Mouse (Mus musculus) liver, embryonic 14.5 days (tissue): ENCODE data around the gene Mvb12a. TPM values are rescaled to one million over a fixed set of nuclear protein-coding genes. Genes with fewer than 3 reads are reported as not detected.
A peak's percentile ranks its signal among the peaks of the same experiment; 100 is the strongest.

Experiments
- ATAC-seq: fragments of 200-750 bp; cut with Nextera tagmentation; 2 replicates; pipeline ENCODE4 v1.8.0; 2017; ENCODE audit warnings: moderate number of reproducible peaks, mild to moderate bottlenecking, moderate library complexity; ENCODE audit not compliant: insufficient read depth
- DNase-seq, 3 experiments: peaks; one replicate each; pipeline ENCODE4 v3.0.0-alpha.2; 2012 to 2013; ENCODE audit warnings: low read depth in 3 of 3, low spot score in 3 of 3
- H3K27ac ChIP-seq: fragments of 300-500 bp; sonication (generic); 2 replicates; pipeline ENCODE4 v1.5.1; 2014; ENCODE audit warnings: moderate library complexity, mild to moderate bottlenecking, control low read depth, inconsistent platforms
- H3K27me3 ChIP-seq: fragments of 300-500 bp; sonication (generic); 2 replicates; pipeline ENCODE4 v1.6.1; 2014; ENCODE audit warnings: mild to moderate bottlenecking, low read length, moderate library complexity; ENCODE audit not compliant: control insufficient read depth, insufficient read depth
- H3K36me3 ChIP-seq: fragments of 300-500 bp; sonication (generic); replicated peaks from 2 replicates; pipeline ENCODE4 v1.6.1; 2014; ENCODE audit warnings: low read depth; ENCODE audit not compliant: control insufficient read depth, insufficient read depth
- H3K4me1 ChIP-seq, 2 experiments: fragments of 200-500 bp in 1 of 2; fragments of 300-500 bp in 1 of 2; sonication (generic) in 1 of 2; replicated peaks; 2 replicates each; pipeline ENCODE4 v1.6.1; 2012 to 2014; ENCODE audit warnings: antibody characterized with exemption in 1 of 2, inconsistent platforms in 1 of 2, low read length in 1 of 2; ENCODE audit not compliant: control insufficient read depth in 2 of 2, insufficient read depth in 2 of 2
- H3K4me2 ChIP-seq: fragments of 300-500 bp; sonication (generic); 2 replicates; pipeline ENCODE4 v1.6.1; 2014; ENCODE audit warnings: low read depth, mild to moderate bottlenecking, control low read depth, moderate library complexity
- H3K4me3 ChIP-seq, 2 experiments: fragments of 200-500 bp in 1 of 2; fragments of 300-500 bp in 1 of 2; sonication (generic) in 1 of 2; 2 replicates each; pipeline ENCODE4 v1.5.1; 2012 to 2014; ENCODE audit warnings: low read depth in 2 of 2, low read length in 2 of 2, mild to moderate bottlenecking in 2 of 2, control low read depth in 1 of 2, inconsistent platforms in 1 of 2, moderate library complexity in 1 of 2; ENCODE audit not compliant: insufficient read depth in 1 of 2
- H3K9ac ChIP-seq: fragments of 300-500 bp; sonication (generic); replicated peaks from 2 replicates; pipeline ENCODE4 v1.6.1; 2014; ENCODE audit warnings: mild to moderate bottlenecking, control low read depth, moderate library complexity
- H3K9me3 ChIP-seq: fragments of 300-500 bp; sonication (generic); 2 replicates; pipeline ENCODE4 v1.6.1; 2016; ENCODE audit warnings: low read length, mixed read lengths; ENCODE audit not compliant: control insufficient read depth
- CTCF ChIP-seq: IDR thresholded peaks from 2 replicates; pipeline ENCODE4 v1.5.1; 2016; ENCODE audit warnings: antibody characterized with exemption, low read depth, control low read depth
- EP300 ChIP-seq: IDR thresholded peaks from 2 replicates; pipeline ENCODE4 v1.6.1; 2016; ENCODE audit warnings: antibody characterized with exemption, low read depth
- WGBS: fragments of 180-500 bp; shearing (Covaris S2); extraction: QIAGEN DNeasy Blood & Tissue Kit; methylation state at CpG from one replicate; pipeline ENCODE4 v1.1.7; 2014; ENCODE audit not compliant: insufficient replicate concordance; 5-methylcytosine and 5-hydroxymethylcytosine counted together
- polyA plus RNA-seq, 2 experiments: library from polyadenylated mRNA; depleted of rRNA in 1 of 2; stranded (reverse) in 1 of 2; unstranded in 1 of 2; fragments of >200 nt; fragmentation: Nextera tagmentation in 1 of 2; extraction: Ambion mirVana in 1 of 2; gene quantifications; 2 replicates each; pipeline versions ENCODE4 v1.2.1 to v1.2.3; 2012 to 2014

The Mvb12a gene
- polyA plus RNA-seq, 2 experiments: 25.6 to 31.1 TPM

- Histone ChIP-seq H3K27ac (no peak overlapping the region), H3K4me3 (no peak overlapping the region), H3K36me3 (no peaks in the 10 kb centered on the region), H3K9ac (no peak overlapping the region), H3K4me2 (peak overlapping the region; percentile 65; the same call in 1 of the 2 replicates), H3K4me1 (peaks cover 8% of the 10 kb centered on the region in 2 experiments), H3K27me3 (no peaks in the 10 kb centered on the region), H3K9me3 (no peaks in the 10 kb centered on the region)
- TF ChIP-seq EP300 (no peak), CTCF (no peak)
- 63% methylated on average over 5 of the region's 5 CpGs for WGBS
- DNase-seq (no peak), ATAC-seq (no peak)
These were observed 7.1 kb upstream of the Mvb12a start for GRCm38 (mm10) chr8:71535663-71536062.

GRCm38 (mm10) chr8:71537028-71537867 is 5.5 kb upstream of the Mvb12a start, which contains the start of gene Bst2:
TSS of gene Bst2 (minus strand) at chr8:71537456.
- peak; percentile 88 for ATAC-seq
- H3K4me3 ChIP-seq: peak within 1 kb of the TSS; percentile 69 to 79
- H3K36me3 ChIP-seq: no peaks in the 10 kb centered on the region
- peak within 1 kb of the TSS; percentile 55 for H3K27ac ChIP-seq
- WGBS: 2% methylated on average over 37 of the region's 37 CpGs
- peaks cover 8% of the 10 kb centered on the region in 2 experiments for H3K4me1 ChIP-seq
- peak within 1 kb of the TSS; percentile 65 for H3K4me2 ChIP-seq
- no peaks in the 10 kb centered on the region for H3K27me3 ChIP-seq
- peak within 1 kb of the TSS; percentile 78 for H3K9ac ChIP-seq
- DNase-seq: peak; percentile 88 to 92 (median 88)
- no peaks in the 10 kb centered on the region for H3K9me3 ChIP-seq
- TF ChIP-seq EP300 (no peak), CTCF (peak; percentile 35)

DNA sequence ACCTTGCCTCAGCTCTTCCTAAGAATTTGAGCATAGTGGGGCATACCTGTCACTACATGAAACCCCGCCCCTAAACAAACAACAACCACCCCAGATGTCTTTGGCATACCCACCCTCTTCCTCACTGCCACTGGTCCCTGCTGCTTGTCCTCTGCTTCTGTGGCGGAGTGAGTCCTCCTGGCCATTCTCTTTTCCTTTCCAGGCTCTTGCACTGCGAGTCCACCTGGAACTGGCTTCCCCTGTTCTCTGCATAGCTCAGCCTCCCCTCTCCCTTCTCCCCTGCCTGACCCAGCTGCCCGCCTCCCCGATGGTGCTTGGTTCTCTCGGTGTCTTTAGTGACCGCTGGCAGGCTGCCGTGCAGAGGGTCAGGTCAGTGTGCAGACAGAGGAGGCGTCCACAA is 1.0 kb downstream of the Mvb12a start:
- Histone ChIP-seq H3K27me3 (no peaks in the 10 kb centered on the region), H3K4me2 (peak overlapping the region; percentile 83), H3K27ac (no peak overlapping the region), H3K4me3 (peak overlapping the region in 1 of 2 experiments; percentile 73; a peak in 1 of 4 replicates), H3K9me3 (no peaks in the 10 kb centered on the region), H3K4me1 (peaks cover 3 to 6% of the 10 kb centered on the region in 2 experiments; a peak in 1 of 4 replicates), H3K36me3 (no peaks in the 10 kb centered on the region; the same call in 1 of the 2 replicates), H3K9ac (no peak overlapping the region; the same call in 1 of the 2 replicates)
- WGBS: 76% methylated on average over 9 of the region's 9 CpGs
- no peak for ATAC-seq
- no peak for TF ChIP-seq CTCF
- no peak for DNase-seq

DNA sequence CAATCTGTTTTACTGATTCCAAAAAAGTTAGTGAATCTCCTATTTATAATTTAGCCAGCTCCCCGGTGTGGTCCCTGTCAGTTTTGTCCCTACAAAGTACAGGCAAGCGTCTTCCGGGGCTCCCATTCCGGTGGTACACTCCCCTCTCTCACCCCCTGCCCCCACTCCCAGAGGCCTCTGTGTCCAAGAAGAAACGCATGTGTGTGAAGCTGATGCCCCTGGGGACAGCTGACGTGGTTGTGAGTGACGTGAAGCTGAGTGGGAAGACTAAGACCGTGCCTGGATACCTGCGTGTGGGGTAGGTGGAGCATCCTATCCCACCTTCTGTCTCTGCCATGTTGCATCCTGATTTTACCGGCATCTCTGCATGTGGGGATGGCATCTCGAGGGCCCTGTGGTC is 2.3 kb downstream of the Mvb12a start:
- no peaks in the 10 kb centered on the region for H3K9me3 ChIP-seq
- ATAC-seq: no peak
- H3K27ac ChIP-seq: no peak overlapping the region
- H3K4me2 ChIP-seq: no peak overlapping the region
- no peaks in the 10 kb centered on the region; the same call in 1 of the 2 replicates for H3K36me3 ChIP-seq
- H3K27me3 ChIP-seq: no peaks in the 10 kb centered on the region
- H3K4me3 ChIP-seq: no peak overlapping the region
- peaks cover 3 to 6% of the 10 kb centered on the region in 2 experiments; a peak in 1 of 4 replicates for H3K4me1 ChIP-seq
- no peak for DNase-seq
- WGBS: 81% methylated on average over 11 of the region's 11 CpGs
- TF ChIP-seq CTCF (no peak), EP300 (no peak)
- no peak overlapping the region for H3K9ac ChIP-seq

- no peak overlapping the region for H3K4me2 ChIP-seq
- H3K9me3 ChIP-seq: no peaks in the 10 kb centered on the region
- DNase-seq (no peak), ATAC-seq (no peak)
- H3K9ac ChIP-seq: no peak overlapping the region
- peaks cover 3 to 6% of the 10 kb centered on the region in 2 experiments; a peak in 1 of 4 replicates for H3K4me1 ChIP-seq
- H3K4me3 ChIP-seq: no peak overlapping the region
- no peak overlapping the region for H3K27ac ChIP-seq
- WGBS: 71% methylated on average over 7 of the region's 7 CpGs
- no peaks in the 10 kb centered on the region; the same call in 1 of the 2 replicates for H3K36me3 ChIP-seq
- H3K27me3 ChIP-seq: no peaks in the 10 kb centered on the region
- TF ChIP-seq EP300 (no peak), CTCF (no peak)
These were observed 4.9 kb downstream of the Mvb12a start for GRCm38 (mm10) chr8:71547590-71547989.
